Mouse (Mus musculus) spleen, adult 2 months (tissue): ENCODE results near the gene Bag6. TPM values are rescaled to one million over a fixed set of nuclear protein-coding genes. Genes with fewer than 3 reads are reported as not detected.
A peak's percentile ranks its signal among the peaks of the same experiment; 100 is the strongest.

Experiments used
- DNase-seq, 2 experiments: peaks; one replicate each; pipeline versions ENCODE4 v3.0.0 to v3.0.0-alpha.2; 2012 to 2021; ENCODE audit warnings: low spot score in 2 of 2, low read depth in 1 of 2
- H3K27ac ChIP-seq: fragments of 200-500 bp; 2 replicates; pipeline ENCODE4 v1.5.1; 2012; ENCODE audit warnings: low read length, inconsistent platforms; ENCODE audit not compliant: insufficient read depth
- H3K27me3 ChIP-seq: fragments of 200-500 bp; 2 replicates; pipeline ENCODE4 v1.6.1; 2012; ENCODE audit warnings: mild to moderate bottlenecking, moderate library complexity, low read length, inconsistent platforms; ENCODE audit not compliant: control insufficient read depth, insufficient read depth
- H3K36me3 ChIP-seq: fragments of 200-500 bp; 2 replicates; pipeline ENCODE4 v1.6.1; 2012; ENCODE audit warnings: mild to moderate bottlenecking, low read length, inconsistent platforms; ENCODE audit not compliant: control insufficient read depth, insufficient read depth
- H3K4me1 ChIP-seq: fragments of 200-500 bp; 2 replicates; pipeline ENCODE4 v1.6.1; 2011; ENCODE audit warnings: inconsistent platforms; ENCODE audit not compliant: control insufficient read depth, insufficient read depth, insufficient read length
- H3K4me3 ChIP-seq: fragments of 200-500 bp; 2 replicates; pipeline ENCODE4 v1.5.1; 2011; ENCODE audit warnings: mild to moderate bottlenecking, inconsistent platforms; ENCODE audit not compliant: insufficient read depth, insufficient read length; ENCODE audit errors: extremely low read depth
- CTCF ChIP-seq: fragments of 200-500 bp; IDR thresholded peaks from 2 replicates; pipeline ENCODE4 v1.5.1; 2011; ENCODE audit warnings: mild to moderate bottlenecking, inconsistent platforms; ENCODE audit not compliant: insufficient read depth, insufficient read length, insufficient replicate concordance; ENCODE audit errors: extremely low read depth
- POLR2A ChIP-seq: fragments of 200-500 bp; IDR thresholded peaks from 2 replicates; pipeline ENCODE4 v1.6.1; 2011; ENCODE audit warnings: low read depth, low read length, inconsistent platforms
- WGBS: fragments of 180-500 bp; shearing (Covaris S2); methylation state at CpG from one replicate; pipeline ENCODE4 v1.1.7; 2018; 5-methylcytosine and 5-hydroxymethylcytosine counted together
- polyA plus RNA-seq: library from polyadenylated mRNA; depleted of rRNA; stranded (reverse); fragments of >200 nt; gene quantifications from 2 replicates; pipeline ENCODE4 v1.2.3, GENCODE M21; 2012

Gene Bag6
- polyA plus RNA-seq, 1 experiment: 166 TPM

DNA sequence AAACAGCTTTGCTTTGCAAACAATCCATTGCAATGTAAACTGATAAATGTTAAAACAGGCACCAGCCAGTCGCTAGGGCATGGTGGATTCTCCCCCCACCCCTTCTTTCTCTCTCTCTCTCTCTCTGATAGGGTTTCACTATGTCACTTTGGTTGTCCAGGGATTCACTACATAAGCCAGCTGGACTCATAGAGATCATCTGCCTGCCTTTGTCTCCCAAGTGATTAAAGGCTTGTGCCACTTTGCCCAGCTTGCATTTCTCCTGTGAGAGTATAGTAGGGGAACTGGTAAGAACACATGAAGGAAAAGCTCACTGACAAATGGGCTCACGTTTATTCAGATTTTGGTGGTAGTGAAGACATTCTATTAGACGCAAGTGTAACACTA is 2.8 kb upstream of the Bag6 start:
- no peak for DNase-seq
- Histone ChIP-seq H3K36me3 (peaks cover 2% of the 10 kb centered on the region; the same call in 1 of the 2 replicates), H3K4me1 (peaks cover 8% of the 10 kb centered on the region; the same call in 1 of the 2 replicates), H3K4me3 (no peak overlapping the region), H3K27ac (no peak overlapping the region), H3K27me3 (no peaks in the 10 kb centered on the region)
- no peak for TF ChIP-seq POLR2A
- TF ChIP-seq CTCF: no peak
- 91% methylated on average over 3 of the region's 3 CpGs for WGBS

DNA sequence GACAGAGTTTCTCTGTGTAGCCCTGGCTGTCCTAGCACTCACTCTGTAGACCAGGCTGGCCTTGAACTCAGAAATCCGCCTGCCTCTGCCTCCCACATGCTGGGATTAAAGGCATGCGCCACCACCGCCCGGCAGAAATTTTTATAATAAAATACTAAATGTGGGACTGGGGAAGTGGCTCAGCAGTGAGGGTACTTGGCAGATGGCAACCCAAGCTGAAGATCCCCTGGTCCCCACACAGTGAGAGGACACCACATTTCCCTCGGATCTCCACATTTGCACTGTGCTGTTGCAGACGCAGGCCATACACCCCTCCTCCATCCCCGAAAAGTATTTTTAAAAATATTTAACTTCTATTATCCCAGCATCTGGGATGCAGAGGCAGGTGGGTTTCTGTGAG is 1.5 kb upstream of the Bag6 start:
- Histone ChIP-seq H3K36me3 (no peaks in the 10 kb centered on the region; the same call in 1 of the 2 replicates), H3K27me3 (no peaks in the 10 kb centered on the region), H3K27ac (no peak overlapping the region), H3K4me3 (no peak overlapping the region), H3K4me1 (peaks cover 5% of the 10 kb centered on the region; the same call in 1 of the 2 replicates)
- WGBS: 93% methylated on average over 7 of the region's 7 CpGs
- TF ChIP-seq POLR2A: no peak
- TF ChIP-seq CTCF: no peak
- no peak for DNase-seq

DNA sequence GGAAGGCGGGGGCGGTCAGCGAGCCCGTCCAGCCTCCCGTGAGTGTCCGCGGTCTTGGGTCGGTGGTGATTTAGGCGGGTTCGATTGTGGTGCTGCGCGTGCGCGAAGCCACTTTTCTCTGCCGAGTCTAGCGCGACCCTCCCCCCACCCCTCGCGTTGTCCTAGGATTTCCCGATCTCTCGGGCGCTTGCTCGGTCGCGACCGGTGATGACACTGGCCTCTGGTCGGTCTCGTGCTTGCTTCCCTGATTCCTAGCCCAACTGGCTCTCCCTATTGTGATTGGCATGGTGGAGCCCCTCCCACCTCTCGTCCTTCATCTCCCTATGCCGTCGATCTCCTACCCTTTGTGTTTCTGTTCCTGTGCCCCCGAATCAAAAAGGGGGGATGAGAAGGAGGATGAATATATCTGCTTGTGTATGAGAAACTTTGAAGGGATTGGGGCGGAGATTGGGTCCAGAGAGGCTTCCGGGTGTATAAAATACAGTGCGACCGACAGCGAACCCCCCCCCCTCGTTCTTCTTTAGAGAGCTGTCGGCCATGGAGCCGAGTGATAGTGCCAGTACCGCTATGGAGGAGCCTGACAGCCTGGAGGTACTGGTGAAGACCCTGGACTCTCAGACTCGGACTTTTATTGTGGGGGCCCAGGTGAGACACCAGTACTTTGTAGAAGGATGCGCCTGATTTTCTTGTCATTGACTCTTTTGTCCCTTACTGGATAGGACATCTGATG is 778 bp downstream of the Bag6 start:
- Histone ChIP-seq H3K36me3 (peaks cover 19% of the 10 kb centered on the region), H3K4me3 (peak overlapping the region; percentile 98), H3K27ac (peak overlapping the region; percentile 97), H3K4me1 (peaks cover 5% of the 10 kb centered on the region; the same call in 1 of the 2 replicates), H3K27me3 (no peaks in the 10 kb centered on the region)
- DNase-seq: no peak
- no peak for TF ChIP-seq CTCF
- no peak for TF ChIP-seq POLR2A
- under 1% methylated on average over 43 of the region's 43 CpGs for WGBS

DNA sequence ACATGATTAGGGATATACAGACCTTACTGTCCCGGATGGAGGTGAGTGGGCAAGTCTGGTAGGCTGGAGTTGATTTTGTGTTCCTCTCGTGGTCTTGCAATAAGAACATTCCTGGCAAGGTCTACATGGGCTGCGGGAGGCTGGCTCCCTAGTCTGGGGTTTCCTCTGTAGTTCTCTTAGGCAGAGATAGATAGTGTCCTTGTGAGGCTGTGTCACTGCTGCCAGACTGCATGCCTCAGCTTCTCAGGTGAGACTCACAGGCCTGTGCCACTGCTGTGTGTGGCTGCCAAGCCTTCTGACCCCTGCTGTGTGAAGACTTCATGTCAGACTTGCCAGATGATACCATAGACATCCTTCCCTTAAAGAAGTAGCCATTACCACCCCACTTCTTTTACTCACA is 4.3 kb downstream of the Bag6 start:
- H3K36me3 ChIP-seq: peaks cover 48% of the 10 kb centered on the region
- H3K4me3 ChIP-seq: no peak overlapping the region
- no peak overlapping the region for H3K27ac ChIP-seq
- peaks cover 5% of the 10 kb centered on the region; the same call in 1 of the 2 replicates for H3K4me1 ChIP-seq
- DNase-seq: no peak
- no peaks in the 10 kb centered on the region for H3K27me3 ChIP-seq
- no peak for TF ChIP-seq CTCF
- no peak for TF ChIP-seq POLR2A
- 85% methylated on average over 3 of the region's 3 CpGs for WGBS

DNA sequence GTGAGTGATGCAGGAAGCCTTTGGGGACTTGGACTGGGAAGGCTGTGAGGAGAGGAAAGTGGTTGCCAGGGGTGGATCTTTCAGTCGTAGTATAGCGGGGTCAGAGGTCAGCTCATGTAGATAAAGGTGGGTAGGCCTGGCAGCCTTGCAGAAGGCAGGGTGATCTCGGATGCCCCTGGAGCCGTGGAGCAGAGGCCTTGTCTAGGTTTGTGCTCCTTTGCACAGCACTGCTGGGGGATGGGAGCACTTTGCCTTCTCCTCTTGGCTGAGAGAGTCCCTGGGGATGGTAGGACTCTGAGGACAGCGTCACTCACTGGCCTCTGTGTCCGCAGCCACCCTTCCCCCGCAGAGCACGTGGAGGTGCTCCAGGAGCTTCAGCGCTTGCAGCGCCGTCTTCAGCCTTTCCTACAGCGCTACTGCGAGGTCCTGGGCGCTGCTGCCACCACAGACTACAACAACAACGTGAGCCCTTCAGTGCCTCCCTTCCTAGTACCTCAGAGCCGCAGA is 5.6 kb downstream of the Bag6 start:
- Histone ChIP-seq H3K4me3 (no peak overlapping the region), H3K36me3 (peaks cover 60% of the 10 kb centered on the region), H3K27ac (no peak overlapping the region), H3K4me1 (peaks cover 5% of the 10 kb centered on the region; the same call in 1 of the 2 replicates), H3K27me3 (no peaks in the 10 kb centered on the region)
- TF ChIP-seq CTCF (no peak), POLR2A (no peak)
- DNase-seq: no peak
- 91% methylated on average over 16 of the region's 16 CpGs for WGBS

DNA sequence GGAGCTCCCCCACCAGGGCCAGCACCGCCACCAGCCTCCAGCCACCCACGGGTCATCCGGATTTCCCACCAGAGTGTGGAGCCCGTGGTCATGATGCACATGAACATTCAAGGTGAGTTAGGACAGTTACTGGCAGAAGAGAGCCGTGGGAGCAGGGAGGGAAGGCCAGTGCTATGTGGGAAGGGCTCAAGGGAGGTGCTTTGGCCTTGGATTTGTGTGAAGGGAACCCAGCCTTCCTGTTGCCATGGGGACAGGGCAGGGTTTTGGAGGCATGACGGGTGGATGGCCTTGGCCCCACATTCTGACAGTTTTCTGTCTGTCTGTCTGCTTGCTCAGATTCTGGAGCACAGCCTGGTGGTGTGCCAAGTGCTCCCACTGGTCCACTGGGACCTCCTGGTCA is 7.0 kb downstream of the Bag6 start:
- no peaks in the 10 kb centered on the region for H3K4me1 ChIP-seq
- H3K4me3 ChIP-seq: no peak overlapping the region
- no peak for DNase-seq
- no peaks in the 10 kb centered on the region for H3K27me3 ChIP-seq
- WGBS: 86% methylated on average over 6 of the region's 6 CpGs
- peaks cover 73% of the 10 kb centered on the region for H3K36me3 ChIP-seq
- TF ChIP-seq POLR2A (no peak), CTCF (no peak)
- no peak overlapping the region for H3K27ac ChIP-seq

DNA sequence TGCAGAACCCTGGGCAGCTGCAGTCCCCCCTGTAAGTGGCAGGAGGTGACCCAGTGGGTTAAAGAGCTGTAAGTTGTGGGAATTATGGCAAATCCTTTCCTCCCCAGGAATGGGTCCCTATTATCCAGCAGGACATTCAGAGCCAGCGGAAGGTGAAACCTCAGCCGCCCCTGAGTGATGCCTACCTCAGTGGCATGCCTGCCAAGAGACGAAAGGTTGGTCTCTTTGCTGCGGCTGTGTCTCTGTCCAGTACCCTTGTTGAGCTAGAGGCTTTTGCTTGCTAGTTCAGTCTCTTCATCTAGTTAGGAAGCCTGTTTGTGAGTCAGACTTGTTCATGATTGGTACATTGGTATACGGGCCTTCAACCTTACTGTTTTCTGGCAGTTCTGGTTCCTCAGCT is 11.2 kb downstream of the Bag6 start:
- H3K36me3 ChIP-seq: peaks cover 77% of the 10 kb centered on the region
- no peaks in the 10 kb centered on the region for H3K27me3 ChIP-seq
- no peak overlapping the region for H3K27ac ChIP-seq
- WGBS: 86% methylated on average over 5 of the region's 5 CpGs
- no peaks in the 10 kb centered on the region for H3K4me1 ChIP-seq
- H3K4me3 ChIP-seq: no peak overlapping the region
- no peak for TF ChIP-seq CTCF
- TF ChIP-seq POLR2A: no peak
- DNase-seq: no peak
